Mouse (Mus musculus) kidney, adult 2 months (tissue): ENCODE measurements around the gene Nrxn3.

Experiments
- CTCF ChIP-seq: fragments of 200-500 bp; conservative IDR thresholded peaks from 2 replicates; pipeline ENCODE4 v1.5.1; 2011; ENCODE audit warnings: low read depth, mild to moderate bottlenecking, control low read depth, low read length, moderate library complexity, mixed read lengths; ENCODE audit not compliant: insufficient read depth, insufficient read length
- POLR2A ChIP-seq: fragments of 200-500 bp; IDR thresholded peaks from one replicate; pipeline ENCODE4 v1.6.1; 2011; ENCODE audit warnings: low read depth, low read length, control low read depth

DNA sequence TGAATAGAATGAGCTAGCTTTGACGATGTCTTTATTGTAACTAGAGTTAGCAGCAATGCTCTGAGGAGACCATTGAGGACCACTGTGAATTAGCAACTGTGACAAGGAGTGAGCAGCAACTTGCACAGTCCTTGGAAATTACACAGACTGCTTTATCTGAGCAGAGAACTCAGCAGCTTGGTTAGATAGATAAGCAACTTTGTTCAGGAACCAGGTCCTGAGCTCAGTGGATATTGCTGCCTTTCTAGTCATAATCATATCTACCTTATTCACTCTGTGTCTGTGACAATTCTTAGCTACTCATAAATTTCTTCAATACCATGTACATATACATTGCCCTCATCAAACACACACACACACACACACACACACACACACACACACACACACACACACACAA, 70.6 kb downstream of the Nrxn3 start:
- no peak for TF ChIP-seq CTCF
- TF ChIP-seq POLR2A = no peak
